Mouse (Mus musculus) kidney, postnatal 4 days (tissue): ENCODE measurements at regions not wholly inside any gene's neighbourhood (a gene's known extent, or its start where the extent isn't known, plus 50 kb on each side); places are given as distances from the start of the nearest gene placed in this dataset.

Source experiments
- DNase-seq, 2 experiments: peaks; one replicate each; pipeline ENCODE4 v3.0.0; 2021; ENCODE audit warnings: mixed read lengths in 2 of 2

GRCm38 (mm10) chr2:131801212-131801611 lies 58.3 kb downstream of the Erv3 start:
- no peak for DNase-seq

DNA sequence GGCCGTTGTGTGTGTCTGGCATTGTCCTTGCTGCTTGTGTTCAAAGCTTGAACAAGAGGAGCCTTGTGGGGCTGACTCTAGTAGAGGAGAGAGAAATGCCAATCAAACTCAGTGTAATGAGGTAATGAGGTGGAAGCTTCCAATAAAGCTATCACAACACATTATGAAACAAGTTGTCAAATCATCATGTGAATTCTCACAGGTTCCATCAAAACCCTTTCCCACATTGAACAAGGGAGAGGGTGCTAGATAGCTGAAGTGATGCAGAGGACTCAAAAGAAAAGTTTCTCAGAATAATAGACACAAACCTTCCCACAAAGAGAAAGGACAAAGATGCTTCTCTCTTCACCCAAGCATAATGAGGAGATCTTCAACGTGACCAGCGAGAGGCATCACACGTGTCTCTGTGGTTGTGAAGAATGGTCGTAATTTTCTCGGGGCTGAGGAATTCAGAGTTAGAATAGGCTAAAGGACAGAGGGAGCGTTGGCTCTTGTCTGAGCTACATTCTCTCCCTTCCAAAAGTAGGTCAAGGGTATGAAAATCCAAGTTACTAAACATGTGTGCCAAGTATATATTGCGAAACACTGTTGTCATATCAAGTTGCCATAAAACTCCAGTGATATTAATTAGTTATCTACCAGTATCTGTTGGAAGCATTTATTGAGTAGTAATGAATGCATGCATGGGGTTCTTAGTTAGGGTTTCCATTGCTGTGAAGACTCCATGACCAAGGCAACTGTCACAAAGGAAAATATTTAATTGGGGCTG lies 59.2 kb downstream of the Erv3 start:
- no peak for DNase-seq

DNA sequence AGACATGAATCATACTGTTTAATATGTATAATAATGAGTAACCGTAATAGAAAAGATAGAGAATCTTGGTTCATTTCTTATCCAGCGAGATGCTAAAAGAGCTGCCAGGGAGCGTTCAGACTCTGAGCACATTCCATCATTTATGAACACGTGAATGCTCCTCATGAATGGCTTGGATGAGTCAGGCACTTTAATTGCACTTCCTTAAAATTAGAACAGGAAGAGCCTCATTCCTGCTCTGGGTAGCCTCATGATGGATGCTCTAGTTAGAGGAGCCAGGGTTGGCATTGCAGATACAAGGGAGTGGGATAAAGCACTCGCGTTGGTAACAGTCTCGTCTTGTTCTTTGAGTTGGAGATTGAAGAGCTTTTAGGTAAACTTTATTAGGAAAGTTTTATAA lies 60.1 kb downstream of the Erv3 start:
- no peak for DNase-seq

DNA sequence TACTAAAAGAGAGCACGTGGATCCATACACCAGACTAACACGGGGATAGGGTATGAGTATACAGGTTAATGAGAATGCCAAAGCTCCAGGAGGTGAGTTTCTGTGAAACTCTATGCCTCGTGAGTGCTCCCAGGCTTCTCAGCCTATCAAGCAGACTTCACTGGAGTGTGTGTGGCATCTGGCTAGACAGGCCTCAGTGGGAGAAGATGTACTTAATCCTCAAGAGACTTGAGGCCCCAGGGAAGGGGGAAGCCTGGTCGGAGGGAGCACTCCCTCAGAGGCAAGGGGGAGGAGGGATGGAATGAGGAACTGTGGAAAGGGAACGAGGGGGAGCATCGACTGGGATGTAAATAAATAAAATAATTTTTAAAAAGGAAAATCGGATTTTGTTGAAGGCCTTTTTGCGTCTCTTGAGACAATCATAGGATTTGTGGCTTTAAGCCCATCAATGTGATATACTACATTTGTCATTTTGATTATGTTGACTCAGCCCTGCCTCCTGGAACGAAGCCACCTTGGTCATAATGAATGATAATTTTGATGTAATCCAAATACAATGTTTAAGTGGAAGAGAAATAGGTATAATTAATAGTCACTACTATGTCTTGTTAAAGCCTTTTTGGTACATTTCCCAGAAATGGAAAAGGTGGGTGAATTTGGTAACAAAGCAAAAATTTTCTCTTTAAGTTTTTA lies 62.4 kb downstream of the Erv3 start:
- DNase-seq, result no peak

GRCm38 (mm10) chr2:131775381-131775780 lies 84.2 kb downstream of the Erv3 start:
- no peak for DNase-seq

DNA sequence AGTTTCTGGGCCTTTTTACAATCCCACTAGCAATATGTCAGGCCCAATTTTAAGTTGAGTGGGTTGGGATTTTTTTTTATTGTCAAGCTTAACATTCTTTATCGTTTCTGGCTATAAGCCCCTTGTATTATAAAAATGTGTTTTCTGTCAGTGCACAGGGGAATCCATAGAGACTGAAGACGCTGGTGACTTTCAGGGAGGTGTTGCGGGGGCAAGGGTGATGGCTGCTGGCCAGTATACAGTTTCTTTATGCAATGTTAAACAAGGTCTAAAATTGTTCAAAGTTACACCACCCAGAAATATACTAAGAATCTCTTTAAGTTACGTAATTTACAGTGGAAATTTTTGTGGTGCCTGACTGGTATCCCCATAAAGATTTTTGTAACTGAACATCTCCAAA lies 85.9 kb downstream of the Erv3 start:
- DNase-seq, result peak; percentile 25 to 28

DNA sequence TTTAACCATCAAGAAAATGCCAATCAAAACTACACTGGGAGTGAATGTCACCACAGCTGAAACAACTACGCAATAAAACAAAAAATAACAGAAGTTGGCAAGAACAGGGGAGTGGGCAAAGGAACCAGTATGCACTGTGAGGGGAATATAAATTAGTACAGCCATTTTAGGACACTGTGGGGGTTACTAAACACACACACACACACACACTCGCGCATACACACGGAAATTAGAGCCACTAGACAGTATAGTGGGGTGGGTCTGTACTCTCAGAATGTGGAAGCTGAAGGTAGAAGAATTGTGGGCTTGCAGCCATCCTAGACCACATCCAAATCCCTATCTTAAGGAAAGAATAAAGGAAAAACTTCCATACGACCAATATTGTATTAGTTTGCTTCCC lies 87.4 kb downstream of the Erv3 start:
- DNase-seq, result no peak

- peak; percentile 40 to 56 for DNase-seq
These were observed 88.7 kb downstream of the Erv3 start for GRCm38 (mm10) chr2:131770852-131771251.

GRCm38 (mm10) chr2:131769656-131770210 lies 89.8 kb downstream of the Erv3 start:
- peak; percentile 41 to 60 for DNase-seq

- DNase-seq, result no peak
These were observed 93.0 kb downstream of the Erv3 start for GRCm38 (mm10) chr2:131766500-131766899.

- no peak for DNase-seq
These were observed 98.0 kb downstream of the Erv3 start for GRCm38 (mm10) chr2:131761507-131761906.

DNA sequence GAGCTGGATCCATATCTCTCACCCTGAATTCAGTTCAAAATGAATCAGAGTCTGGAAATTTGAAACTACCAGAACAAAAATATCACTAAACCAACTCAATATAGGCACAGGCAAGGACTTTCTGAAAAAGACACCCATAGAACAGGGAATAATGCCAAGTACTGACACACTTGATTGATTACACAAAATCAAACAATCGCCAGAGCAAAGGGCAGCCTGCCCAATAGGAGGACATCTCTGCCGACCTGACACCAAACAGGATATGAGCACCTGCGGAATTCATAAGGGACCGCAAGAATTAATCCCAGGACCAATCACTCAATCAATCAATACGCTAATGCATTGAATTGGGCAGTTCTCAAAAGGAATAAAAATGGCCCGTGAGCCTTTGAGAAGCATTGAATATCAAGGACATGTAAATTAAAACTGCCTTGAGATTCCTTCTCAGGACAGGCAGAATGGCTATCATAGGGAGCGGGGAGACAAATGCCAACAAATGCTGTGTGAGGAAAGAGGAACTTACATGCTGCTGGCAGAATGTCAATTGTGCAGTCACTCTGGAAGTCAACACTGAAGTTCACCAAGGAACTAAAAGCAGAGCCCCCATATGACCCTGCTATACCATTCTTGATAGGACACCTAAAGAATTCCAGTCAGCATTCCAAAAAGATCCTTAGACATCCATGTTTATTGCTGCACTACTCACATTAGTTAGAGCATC lies 102.2 kb downstream of the Erv3 start:
- DNase-seq, result no peak

- no peak for DNase-seq
These were observed 104.4 kb downstream of the Erv3 start for GRCm38 (mm10) chr2:131755107-131755506.

DNA sequence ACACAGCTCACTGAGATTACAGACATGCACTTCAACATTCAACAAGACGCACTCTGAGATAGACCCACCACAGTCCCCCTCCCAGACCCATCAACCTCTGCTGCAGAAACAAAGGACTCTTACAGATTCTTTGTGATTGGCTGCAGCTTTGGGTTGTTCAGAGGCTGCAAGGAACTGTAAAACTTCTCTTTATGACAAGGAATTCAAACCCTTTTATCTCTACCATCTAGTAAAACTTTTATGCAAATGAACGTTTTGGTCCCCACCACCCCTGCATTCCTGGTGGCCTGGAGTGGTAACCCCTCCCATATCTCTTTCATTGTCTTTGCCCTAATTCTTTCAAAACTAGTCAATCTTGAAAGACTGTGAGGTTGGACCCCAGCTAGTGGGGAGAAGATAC lies 106.1 kb downstream of the Erv3 start:
- no peak for DNase-seq

DNA sequence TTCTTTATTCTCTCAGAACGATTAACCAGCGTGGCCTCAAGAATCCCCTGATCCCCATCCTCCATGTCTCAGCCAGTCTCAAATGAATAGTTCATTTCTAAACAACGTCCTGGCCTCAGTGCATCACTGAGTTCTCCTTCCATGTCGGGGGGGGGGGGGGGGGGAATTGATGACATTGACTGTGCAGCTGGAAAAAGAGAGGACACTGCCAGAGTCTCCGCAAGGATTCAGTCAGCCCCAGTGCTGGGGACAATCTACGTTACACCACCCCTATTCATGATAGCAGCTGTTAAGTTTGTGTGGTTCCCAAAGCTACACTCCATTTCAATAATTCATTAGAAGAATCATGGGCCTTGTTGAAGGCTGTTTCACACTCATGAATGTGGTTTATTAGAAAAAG lies 108.9 kb downstream of the Erv3 start:
- DNase-seq, result no peak

- DNase-seq, result peak in 1 of 2 experiments; percentile 31
These were observed 109.3 kb downstream of the Erv3 start for GRCm38 (mm10) chr2:131750206-131750605.

DNA sequence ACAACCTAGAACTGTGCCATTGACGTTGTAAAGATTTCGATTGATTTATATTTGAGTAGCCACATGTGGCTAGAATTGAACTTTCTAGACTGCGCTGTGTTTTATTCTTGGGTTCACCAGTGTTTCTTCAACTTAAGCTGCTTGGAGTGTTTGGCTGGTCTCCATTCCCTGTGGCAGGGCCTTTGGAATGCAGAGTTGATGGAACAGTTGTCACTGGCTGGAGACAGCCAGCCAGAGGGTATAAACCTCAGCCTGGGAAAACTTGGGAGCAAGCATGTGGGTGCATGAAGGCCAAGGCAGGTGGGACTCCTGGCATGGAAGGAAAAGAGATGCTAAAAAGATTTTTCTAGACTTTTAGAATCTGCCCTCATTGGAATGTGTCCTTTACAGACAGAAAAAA lies 109.8 kb downstream of the Erv3 start:
- peak in 1 of 2 experiments; percentile 21 for DNase-seq

DNA sequence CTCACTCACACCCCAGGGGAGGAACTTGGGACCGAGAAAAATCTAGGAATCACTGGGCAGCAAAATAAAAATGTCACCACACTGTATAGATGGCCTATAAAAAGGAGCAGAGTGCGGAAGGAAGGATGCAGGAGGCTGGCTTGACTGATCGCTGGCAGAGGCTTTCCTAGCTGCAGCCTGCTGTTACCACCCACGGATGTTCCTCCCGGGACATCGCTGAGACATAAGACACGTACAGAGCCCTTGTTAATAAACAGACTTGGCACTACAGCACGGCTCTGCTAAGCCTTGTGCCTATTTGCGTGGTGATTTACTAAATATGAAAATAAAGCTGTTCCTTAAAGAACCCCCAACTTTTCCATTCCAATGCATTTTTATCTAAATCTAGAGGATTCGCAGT lies 110.8 kb downstream of the Erv3 start:
- DNase-seq, result peak in 1 of 2 experiments; percentile 24

DNA sequence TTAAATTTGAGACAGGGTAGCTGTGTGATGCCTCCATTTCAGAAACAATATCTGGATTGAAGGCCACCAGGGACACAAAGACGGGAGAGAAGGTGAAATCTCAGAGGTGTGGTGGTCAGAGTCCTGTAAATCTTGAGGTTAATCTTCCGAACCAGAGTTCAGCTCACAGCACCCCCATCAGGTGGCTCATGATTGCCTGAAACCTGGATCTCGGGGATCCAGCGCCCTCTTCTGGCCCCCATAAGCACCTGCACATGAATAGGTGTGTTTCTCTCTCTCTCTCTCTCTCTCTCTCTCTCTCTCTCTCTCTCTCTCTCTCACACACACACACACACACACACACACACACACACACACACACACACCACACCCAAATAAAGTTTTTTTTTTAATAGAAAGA lies 111.8 kb downstream of the Erv3 start:
- no peak for DNase-seq

DNA sequence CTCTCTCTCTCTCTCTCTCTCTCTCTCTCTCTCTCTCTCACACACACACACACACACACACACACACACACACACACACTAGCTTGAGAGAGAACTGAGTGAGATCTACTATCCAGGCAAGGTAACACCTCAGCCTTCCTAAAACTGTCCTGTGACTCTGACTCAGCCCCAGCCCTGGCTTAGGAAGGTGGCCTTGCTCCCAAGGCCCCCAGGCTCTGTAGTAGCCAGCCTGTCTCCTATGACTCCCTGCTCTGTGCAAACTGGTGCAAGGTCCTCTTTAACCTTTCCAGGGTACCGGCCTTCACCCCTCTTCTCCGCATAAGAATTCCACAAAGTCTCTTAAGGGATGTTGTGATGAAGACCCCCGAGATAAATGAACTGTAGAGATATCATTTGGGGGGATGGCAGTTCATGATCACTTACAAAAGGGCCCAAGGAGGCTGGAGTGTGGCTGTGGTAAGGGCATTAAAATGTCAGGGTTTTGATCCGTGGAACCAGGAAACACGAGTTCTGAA lies 114.1 kb downstream of the Erv3 start:
- no peak for DNase-seq

GRCm38 (mm10) chr2:131744957-131745356 lies 114.6 kb downstream of the Erv3 start:
- no peak for DNase-seq

- no peak for DNase-seq
These were observed 119.1 kb downstream of the Erv3 start for GRCm38 (mm10) chr2:131740456-131740855.

DNA sequence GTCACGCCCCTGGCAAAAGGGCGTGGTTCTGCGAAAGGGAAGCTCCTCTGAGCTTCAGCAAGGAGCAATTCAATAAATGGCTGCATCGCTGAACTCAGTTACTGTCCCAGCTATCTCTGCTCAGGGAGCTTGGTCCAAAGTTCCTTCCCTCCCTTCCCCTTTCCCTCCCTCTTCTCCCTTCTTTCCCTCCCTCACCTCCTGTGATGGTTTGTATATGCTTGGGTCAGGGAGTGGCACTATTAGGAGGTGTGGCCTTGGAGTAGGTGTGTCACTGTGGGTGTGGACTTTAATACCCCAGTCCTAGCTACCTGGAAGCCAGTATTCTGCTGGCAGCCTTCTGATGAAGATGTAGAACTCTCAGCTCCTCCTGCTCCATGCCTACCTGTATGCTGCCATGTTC lies 120.5 kb downstream of the Erv3 start:
- DNase-seq, result no peak
